Mouse (Mus musculus) limb, embryonic 14.5 days (tissue): ENCODE data around the gene Tbxas1. TPM values are rescaled to one million over a fixed set of nuclear protein-coding genes. Genes with fewer than 3 reads are reported as not detected.

Source experiments
- ATAC-seq: fragments of 200-750 bp; cut with Nextera tagmentation; 2 replicates; pipeline ENCODE4 v1.8.0; 2017; ENCODE audit warnings: low read depth, moderate number of reproducible peaks, moderate TSS enrichment; ENCODE audit not compliant: low FRiP score
- DNase-seq: peaks from one replicate; pipeline ENCODE4 v3.0.0-alpha.2; 2015; ENCODE audit warnings: low spot score
- H3K27ac ChIP-seq: fragments of 300-500 bp; sonication (generic); replicated peaks from 2 replicates; pipeline ENCODE4 v1.5.1; 2014; ENCODE audit warnings: low read depth, mild to moderate bottlenecking, low read length, moderate library complexity, mixed read lengths
- H3K27me3 ChIP-seq: fragments of 300-500 bp; sonication (generic); 2 replicates; pipeline ENCODE4 v1.6.1; 2014; ENCODE audit warnings: low read length, mixed read lengths; ENCODE audit not compliant: control insufficient read depth, insufficient read depth
- H3K36me3 ChIP-seq: fragments of 300-500 bp; sonication (generic); 2 replicates; pipeline ENCODE4 v1.6.1; 2014; ENCODE audit warnings: mild to moderate bottlenecking, low read length, moderate library complexity, mixed read lengths; ENCODE audit not compliant: control insufficient read depth, insufficient read depth
- H3K4me1 ChIP-seq: fragments of 300-500 bp; sonication (generic); 2 replicates; pipeline ENCODE4 v1.6.1; 2014; ENCODE audit warnings: antibody characterized with exemption, low read length, mixed read lengths; ENCODE audit not compliant: control insufficient read depth, insufficient read depth
- H3K4me2 ChIP-seq: fragments of 300-500 bp; sonication (generic); replicated peaks from 2 replicates; pipeline ENCODE4 v1.6.1; 2014; ENCODE audit warnings: low read depth, mild to moderate bottlenecking, low read length, moderate library complexity; ENCODE audit not compliant: severe bottlenecking
- H3K4me3 ChIP-seq: fragments of 300-500 bp; sonication (generic); replicated peaks from 2 replicates; pipeline ENCODE4 v1.5.1; 2014; ENCODE audit warnings: low read length
- H3K9ac ChIP-seq: fragments of 300-500 bp; sonication (generic); 2 replicates; pipeline ENCODE4 v1.6.1; 2014; ENCODE audit warnings: mild to moderate bottlenecking, low read depth, low read length, moderate library complexity; ENCODE audit not compliant: severe bottlenecking
- H3K9me3 ChIP-seq: fragments of 300-500 bp; sonication (generic); 2 replicates; pipeline ENCODE4 v1.6.1; 2016; ENCODE audit warnings: low read length; ENCODE audit not compliant: control insufficient read depth
- POLR2A ChIP-seq: fragments of 200-500 bp; IDR thresholded peaks from 2 replicates; pipeline ENCODE4 v1.8.0; 2012; ENCODE audit warnings: inconsistent platforms, mild to moderate bottlenecking, moderate library complexity, borderline replicate concordance; ENCODE audit not compliant: insufficient read depth, insufficient read length; ENCODE audit errors: extremely low read depth
- WGBS: fragments of 180-500 bp; shearing (Covaris S2); extraction: QIAGEN DNeasy Blood & Tissue Kit; methylation state at CpG from one replicate; pipeline ENCODE4 v1.1.7; 2014; 5-methylcytosine and 5-hydroxymethylcytosine counted together
- polyA plus RNA-seq, 2 experiments: library from polyadenylated mRNA; depleted of rRNA in 1 of 2; stranded (reverse) in 1 of 2; unstranded in 1 of 2; fragments of >200 nt; fragmentation: Nextera tagmentation in 1 of 2; extraction: Ambion mirVana in 1 of 2; gene quantifications; 2 replicates each; pipeline versions ENCODE4 v1.2.1 to v1.2.3; 2012 to 2014

The Tbxas1 gene
- polyA plus RNA-seq, 2 experiments = 1.8 to 2.6 TPM

- no peak overlapping the region for H3K4me2 ChIP-seq
- H3K9ac ChIP-seq = no peak overlapping the region
- DNase-seq (no peak), ATAC-seq (no peak)
- H3K27me3 ChIP-seq = no peaks in the 10 kb centered on the region
- no peaks in the 10 kb centered on the region for H3K36me3 ChIP-seq
- no peak overlapping the region for H3K4me3 ChIP-seq
- H3K9me3 ChIP-seq = no peaks in the 10 kb centered on the region
- no peak overlapping the region for H3K27ac ChIP-seq
- 79% methylated on average over 6 of the region's 6 CpGs for WGBS
- TF ChIP-seq POLR2A = no peak
- no peaks in the 10 kb centered on the region for H3K4me1 ChIP-seq
Measured at GRCm38 (mm10) chr6:38938421-38938820, 63.2 kb downstream of the Tbxas1 start.

DNA sequence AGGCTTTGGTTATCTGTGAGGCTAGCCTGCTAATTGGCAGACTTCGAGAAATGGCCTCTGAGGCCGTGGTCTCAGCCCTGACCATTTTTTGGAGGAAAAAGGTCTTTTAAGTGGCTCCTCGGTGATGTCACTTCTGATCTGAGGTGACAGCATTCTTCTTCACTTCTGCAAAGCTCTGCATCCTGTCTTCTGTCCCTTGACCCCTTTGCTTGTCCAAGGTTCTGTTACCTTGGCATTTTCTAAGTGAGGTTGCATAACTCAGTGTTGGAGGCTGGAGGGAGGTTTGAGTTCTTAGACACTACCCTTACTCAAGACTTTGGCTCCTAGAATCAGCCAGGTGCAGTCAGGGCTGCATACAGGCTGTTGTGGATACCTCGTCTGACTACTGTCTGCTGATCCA, 63.9 kb downstream of the Tbxas1 start:
- no peak for ATAC-seq
- Histone ChIP-seq H3K9me3 (no peaks in the 10 kb centered on the region), H3K36me3 (no peaks in the 10 kb centered on the region), H3K27me3 (no peaks in the 10 kb centered on the region), H3K9ac (no peak overlapping the region), H3K4me1 (no peaks in the 10 kb centered on the region), H3K27ac (no peak overlapping the region), H3K4me2 (no peak overlapping the region), H3K4me3 (no peak overlapping the region)
- TF ChIP-seq POLR2A = no peak
- WGBS = 79% methylated on average over 4 of the region's 4 CpGs
- DNase-seq = no peak

DNA sequence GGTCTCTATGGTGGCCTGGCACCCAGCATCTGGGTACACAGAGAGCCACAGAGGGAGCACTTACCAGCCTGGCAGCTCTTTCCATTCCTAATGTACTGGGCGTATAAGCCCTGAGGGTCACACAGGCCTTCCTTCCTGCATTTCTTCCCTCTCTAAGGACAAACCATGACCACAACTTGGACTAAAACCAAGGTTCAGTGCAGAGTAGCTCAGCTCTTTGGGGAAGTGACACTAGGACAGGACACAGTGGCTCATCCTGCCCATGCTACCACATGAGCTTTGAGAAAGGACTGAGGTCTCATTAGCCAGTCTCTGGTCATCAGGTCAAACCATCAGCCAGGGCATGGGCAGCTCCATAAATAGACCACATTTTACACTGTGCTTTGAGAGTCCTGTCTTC, 65.8 kb downstream of the Tbxas1 start:
- no peak overlapping the region for H3K27ac ChIP-seq
- ATAC-seq (no peak), DNase-seq (no peak)
- no peaks in the 10 kb centered on the region for H3K36me3 ChIP-seq
- no peaks in the 10 kb centered on the region for H3K27me3 ChIP-seq
- H3K4me2 ChIP-seq = no peak overlapping the region
- no peak for TF ChIP-seq POLR2A
- H3K9me3 ChIP-seq = no peaks in the 10 kb centered on the region
- H3K9ac ChIP-seq = no peak overlapping the region
- no peak overlapping the region for H3K4me3 ChIP-seq
- 81% methylated on average over 1 of the region's 1 CpGs for WGBS
- no peaks in the 10 kb centered on the region for H3K4me1 ChIP-seq

GRCm38 (mm10) chr6:38942771-38943170, 67.6 kb downstream of the Tbxas1 start:
- TF ChIP-seq POLR2A = no peak
- Histone ChIP-seq H3K9ac (no peak overlapping the region), H3K4me2 (no peak overlapping the region), H3K4me1 (no peaks in the 10 kb centered on the region), H3K36me3 (no peaks in the 10 kb centered on the region), H3K9me3 (no peaks in the 10 kb centered on the region), H3K4me3 (no peak overlapping the region), H3K27me3 (no peaks in the 10 kb centered on the region), H3K27ac (no peak overlapping the region)
- WGBS = 96% methylated on average over 3 of the region's 3 CpGs
- ATAC-seq (no peak), DNase-seq (no peak)

GRCm38 (mm10) chr6:38944392-38944791, 69.2 kb downstream of the Tbxas1 start:
- Histone ChIP-seq H3K36me3 (no peaks in the 10 kb centered on the region), H3K4me3 (no peak overlapping the region), H3K9me3 (no peaks in the 10 kb centered on the region), H3K9ac (no peak overlapping the region), H3K4me2 (no peak overlapping the region), H3K4me1 (no peaks in the 10 kb centered on the region), H3K27me3 (no peaks in the 10 kb centered on the region), H3K27ac (no peak overlapping the region)
- ATAC-seq = no peak
- TF ChIP-seq POLR2A = no peak
- no peak for DNase-seq
- WGBS = 89% methylated on average over 8 of the region's 8 CpGs

GRCm38 (mm10) chr6:38944826-38945225, 69.6 kb downstream of the Tbxas1 start:
- H3K9ac ChIP-seq = no peak overlapping the region
- no peaks in the 10 kb centered on the region for H3K9me3 ChIP-seq
- no peaks in the 10 kb centered on the region for H3K27me3 ChIP-seq
- H3K4me1 ChIP-seq = no peaks in the 10 kb centered on the region
- no peak for TF ChIP-seq POLR2A
- H3K4me3 ChIP-seq = no peak overlapping the region
- no peaks in the 10 kb centered on the region for H3K36me3 ChIP-seq
- 82% methylated on average over 7 of the region's 7 CpGs for WGBS
- H3K4me2 ChIP-seq = no peak overlapping the region
- no peak for ATAC-seq
- DNase-seq = no peak
- H3K27ac ChIP-seq = no peak overlapping the region
